Mouse (Mus musculus) embryonic facial prominence, embryonic 11.5 days (tissue): Measurements from ENCODE around the gene Hdac1. TPM values are rescaled to one million over a fixed set of nuclear protein-coding genes. Genes with fewer than 3 reads are reported as not detected.
A peak's percentile ranks its signal among the peaks of the same experiment; 100 is the strongest.

Source experiments
- ATAC-seq: fragments of 200-750 bp; cut with Nextera tagmentation; replicated peaks from 2 replicates; pipeline ENCODE4 v1.8.0; 2017; ENCODE audit warnings: low read depth; ENCODE audit not compliant: insufficient number of reproducible peaks, low FRiP score, low TSS enrichment
- DNase-seq: peaks from one replicate; pipeline ENCODE4 v3.0.0-alpha.2; 2015; ENCODE audit warnings: low spot score
- H3K27ac ChIP-seq: fragments of 300-500 bp; sonication (generic); replicated peaks from 2 replicates; pipeline ENCODE4 v1.5.1; 2014; ENCODE audit warnings: mild to moderate bottlenecking, low read depth, low read length, control low read depth
- H3K27me3 ChIP-seq: fragments of 300-500 bp; sonication (generic); 2 replicates; pipeline ENCODE4 v1.6.1; 2014; ENCODE audit warnings: mild to moderate bottlenecking, low read length, moderate library complexity, mixed read lengths; ENCODE audit not compliant: control insufficient read depth, insufficient read depth
- H3K36me3 ChIP-seq: fragments of 300-500 bp; sonication (generic); replicated peaks from 2 replicates; pipeline ENCODE4 v1.6.1; 2014; ENCODE audit warnings: low read depth, mild to moderate bottlenecking, low read length, moderate library complexity, mixed read lengths; ENCODE audit not compliant: control insufficient read depth, insufficient read depth
- H3K4me1 ChIP-seq: fragments of 300-500 bp; sonication (generic); 2 replicates; pipeline ENCODE4 v1.6.1; 2014; ENCODE audit warnings: low read length, mixed read lengths; ENCODE audit not compliant: control insufficient read depth, insufficient read depth
- H3K4me2 ChIP-seq: fragments of 300-500 bp; sonication (generic); 2 replicates; pipeline ENCODE4 v1.6.1; 2014; ENCODE audit warnings: low read depth, mild to moderate bottlenecking, control low read depth, low read length, moderate library complexity
- H3K4me3 ChIP-seq: fragments of 300-500 bp; sonication (generic); 2 replicates; pipeline ENCODE4 v1.5.1; 2014; ENCODE audit warnings: low read depth, low read length, control low read depth
- H3K9ac ChIP-seq: fragments of 300-500 bp; sonication (generic); replicated peaks from 2 replicates; pipeline ENCODE4 v1.6.1; 2014; ENCODE audit warnings: mild to moderate bottlenecking, control low read depth, low read length
- H3K9me3 ChIP-seq: fragments of 300-500 bp; sonication (generic); replicated peaks from 2 replicates; pipeline ENCODE4 v1.6.1; 2016; ENCODE audit warnings: mild to moderate bottlenecking, low read length, inconsistent platforms, mixed read lengths; ENCODE audit not compliant: control insufficient read depth
- WGBS: fragments of 180-500 bp; shearing (Covaris S2); extraction: QIAGEN DNeasy Blood & Tissue Kit; methylation state at CpG from one replicate; pipeline ENCODE4 v1.1.7; 2014; 5-methylcytosine and 5-hydroxymethylcytosine counted together
- polyA plus RNA-seq: library from polyadenylated mRNA; unstranded; fragments of >200 nt; fragmentation: Nextera tagmentation; extraction: Ambion mirVana; gene quantifications from 2 replicates; pipeline ENCODE4 v1.2.1, GENCODE M21; 2014

Gene Hdac1
- polyA plus RNA-seq, 1 experiment from 2014 or later: 271 TPM

DNA sequence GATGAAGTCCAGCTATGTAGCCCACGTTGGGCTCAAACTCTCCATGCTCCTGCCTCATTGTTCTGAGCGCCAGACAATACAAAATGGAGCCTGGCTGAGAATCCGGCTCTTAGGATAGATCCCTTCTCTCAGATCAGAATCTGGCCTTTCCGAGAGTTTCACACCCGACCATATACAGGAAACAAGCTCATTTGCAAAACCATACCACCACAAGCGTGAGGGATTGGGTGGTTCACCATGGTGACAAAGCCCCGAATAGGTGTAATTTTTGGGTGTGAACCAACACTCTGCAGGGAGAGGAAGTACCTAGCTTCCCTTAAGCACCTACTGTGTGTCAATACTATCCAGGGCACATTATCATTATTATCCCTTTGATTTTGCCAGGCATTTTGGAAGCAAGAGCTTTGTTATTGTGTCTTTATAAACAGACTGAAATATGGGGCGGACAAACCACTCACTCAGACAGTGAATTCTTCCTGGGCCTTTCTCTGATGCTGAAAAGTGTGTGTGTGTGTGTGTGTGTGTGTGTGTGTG, 29.1 kb upstream of the Hdac1 start:
- no peaks in the 10 kb centered on the region for H3K36me3 ChIP-seq
- no peak overlapping the region for H3K4me2 ChIP-seq
- no peaks in the 10 kb centered on the region for H3K27me3 ChIP-seq
- no peak overlapping the region for H3K27ac ChIP-seq
- H3K9ac ChIP-seq: no peak overlapping the region
- DNase-seq (no peak), ATAC-seq (no peak)
- H3K9me3 ChIP-seq: no peaks in the 10 kb centered on the region
- H3K4me1 ChIP-seq: no peaks in the 10 kb centered on the region
- H3K4me3 ChIP-seq: no peak overlapping the region
- 75% methylated on average over 8 of the region's 8 CpGs for WGBS

DNA sequence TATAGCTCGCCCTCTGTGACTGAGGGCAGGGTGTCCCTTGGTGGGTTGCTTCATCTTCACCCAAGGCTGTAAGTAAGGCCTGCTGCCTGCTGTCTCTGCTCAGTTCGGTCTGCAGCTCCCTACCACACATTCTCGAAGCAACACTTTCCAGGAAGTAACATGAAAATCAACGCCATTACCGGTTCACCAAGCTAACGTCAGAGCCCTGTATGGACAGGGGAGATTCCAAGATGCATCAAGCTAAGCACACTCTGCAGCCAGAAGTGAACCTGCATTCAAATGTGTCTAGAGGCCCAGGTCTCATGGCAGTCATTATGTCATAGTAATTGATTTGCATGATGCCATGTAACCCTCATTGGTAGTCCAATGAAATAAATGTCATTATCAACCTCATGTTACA, 27.5 kb upstream of the Hdac1 start:
- no peak overlapping the region for H3K4me3 ChIP-seq
- DNase-seq: no peak
- no peaks in the 10 kb centered on the region for H3K36me3 ChIP-seq
- no peaks in the 10 kb centered on the region for H3K4me1 ChIP-seq
- no peak overlapping the region for H3K9ac ChIP-seq
- H3K27me3 ChIP-seq: no peaks in the 10 kb centered on the region
- ATAC-seq: no peak
- H3K4me2 ChIP-seq: no peak overlapping the region
- 89% methylated on average over 6 of the region's 6 CpGs for WGBS
- no peaks in the 10 kb centered on the region for H3K9me3 ChIP-seq
- no peak overlapping the region for H3K27ac ChIP-seq

GRCm38 (mm10) chr4:129568366-129568765, 25.9 kb upstream of the Hdac1 start:
- Histone ChIP-seq H3K4me3 (no peak overlapping the region), H3K27me3 (no peaks in the 10 kb centered on the region), H3K4me1 (no peaks in the 10 kb centered on the region), H3K27ac (no peak overlapping the region), H3K9ac (no peak overlapping the region), H3K36me3 (no peaks in the 10 kb centered on the region), H3K9me3 (no peaks in the 10 kb centered on the region), H3K4me2 (no peak overlapping the region)
- no peak for DNase-seq
- WGBS: 92% methylated on average over 7 of the region's 7 CpGs
- ATAC-seq: no peak

- no peak for DNase-seq
- 82% methylated on average over 6 of the region's 6 CpGs for WGBS
- Histone ChIP-seq H3K4me1 (no peaks in the 10 kb centered on the region), H3K4me3 (no peak overlapping the region), H3K36me3 (no peaks in the 10 kb centered on the region), H3K4me2 (no peak overlapping the region), H3K9me3 (no peaks in the 10 kb centered on the region), H3K27me3 (no peaks in the 10 kb centered on the region), H3K27ac (no peak overlapping the region), H3K9ac (no peak overlapping the region)
- ATAC-seq: no peak
Measured at GRCm38 (mm10) chr4:129565139-129565538, 22.6 kb upstream of the Hdac1 start.

DNA sequence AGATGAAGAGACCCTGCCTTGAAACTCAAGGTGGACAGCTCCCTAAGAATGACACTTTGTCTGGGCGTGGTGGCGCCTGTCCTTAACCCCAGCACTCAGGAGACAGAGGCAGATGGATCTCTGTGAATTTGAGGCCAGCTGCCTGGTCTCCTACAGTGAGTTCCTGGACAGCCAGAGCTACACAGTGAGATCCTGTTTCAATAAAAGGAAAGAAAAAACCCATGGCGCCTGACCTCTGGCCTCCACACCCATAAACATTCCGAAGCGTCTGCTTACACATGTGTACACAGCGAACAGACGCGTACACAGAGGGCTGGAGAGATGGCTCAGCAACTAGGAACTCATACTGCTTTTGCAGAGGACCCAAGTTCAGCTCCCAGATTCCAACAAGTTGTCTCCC, 21.2 kb upstream of the Hdac1 start:
- H3K36me3 ChIP-seq: no peaks in the 10 kb centered on the region
- H3K27ac ChIP-seq: no peak overlapping the region
- H3K4me1 ChIP-seq: no peaks in the 10 kb centered on the region
- no peaks in the 10 kb centered on the region for H3K9me3 ChIP-seq
- no peak overlapping the region for H3K4me2 ChIP-seq
- DNase-seq: peak; percentile 55
- 36% methylated on average over 8 of the region's 8 CpGs for WGBS
- no peak overlapping the region for H3K4me3 ChIP-seq
- H3K27me3 ChIP-seq: no peaks in the 10 kb centered on the region
- no peak overlapping the region for H3K9ac ChIP-seq
- no peak for ATAC-seq

DNA sequence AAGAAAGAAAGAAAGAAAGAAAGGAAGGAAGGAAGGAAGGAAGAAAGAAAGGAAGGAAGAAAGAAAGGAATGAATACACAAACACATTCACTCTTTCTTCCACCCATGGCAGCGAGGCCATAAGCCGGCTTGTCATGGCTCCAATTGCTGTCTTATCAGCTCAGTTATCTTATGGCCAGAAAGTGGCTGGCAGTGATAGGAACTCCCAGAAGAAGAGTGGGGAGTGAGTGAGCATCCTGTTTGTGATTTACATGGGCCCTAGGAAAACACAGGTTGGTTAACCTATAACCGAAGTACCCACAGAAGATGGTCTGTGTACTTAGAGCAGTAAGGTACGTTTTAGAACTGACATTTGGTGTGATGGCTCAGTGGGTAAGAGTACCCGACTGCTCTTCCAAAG, 18.7 kb upstream of the Hdac1 start:
- H3K36me3 ChIP-seq: no peaks in the 10 kb centered on the region
- H3K4me3 ChIP-seq: no peak overlapping the region
- DNase-seq (no peak), ATAC-seq (no peak)
- no peaks in the 10 kb centered on the region for H3K9me3 ChIP-seq
- H3K4me1 ChIP-seq: no peaks in the 10 kb centered on the region
- H3K27me3 ChIP-seq: no peaks in the 10 kb centered on the region
- H3K9ac ChIP-seq: no peak overlapping the region
- WGBS: 91% methylated on average over 5 of the region's 5 CpGs
- no peak overlapping the region for H3K27ac ChIP-seq
- no peak overlapping the region for H3K4me2 ChIP-seq

DNA sequence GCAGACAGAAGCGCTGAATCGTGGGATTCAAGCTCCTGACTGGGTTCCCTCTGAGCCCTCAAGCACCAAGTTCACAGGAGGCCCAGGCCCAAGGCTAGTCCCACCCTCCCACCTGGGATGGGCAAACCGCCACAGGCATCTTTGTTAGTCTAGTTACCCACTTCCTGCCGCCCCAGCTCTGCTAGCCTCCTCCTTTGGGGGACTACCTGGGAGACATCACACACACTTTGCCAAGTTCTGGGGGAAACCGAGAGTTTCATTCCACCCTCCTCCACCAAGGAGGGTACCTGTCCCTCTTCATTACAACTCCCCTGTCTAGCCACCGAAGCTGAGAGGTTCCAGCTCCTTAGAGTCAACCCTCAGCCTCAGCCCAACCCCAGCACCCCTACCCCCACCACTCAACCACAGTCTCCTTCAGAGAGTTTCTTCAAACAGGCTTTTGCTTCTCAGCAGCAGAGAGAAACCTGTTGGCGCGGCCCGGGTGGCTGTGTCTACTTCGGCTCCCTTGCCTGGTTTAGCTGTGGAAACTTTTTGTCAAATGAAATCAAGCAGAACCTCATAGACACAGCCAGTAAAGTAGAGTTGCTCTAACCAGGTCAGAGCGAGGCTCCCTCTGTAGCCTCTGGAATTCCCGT, 15.9 kb upstream of the Hdac1 start:
- no peak overlapping the region for H3K9ac ChIP-seq
- H3K4me1 ChIP-seq: no peaks in the 10 kb centered on the region
- no peak overlapping the region for H3K27ac ChIP-seq
- DNase-seq (no peak), ATAC-seq (no peak)
- no peak overlapping the region for H3K4me2 ChIP-seq
- WGBS: 83% methylated on average over 12 of the region's 12 CpGs
- no peaks in the 10 kb centered on the region for H3K27me3 ChIP-seq
- no peak overlapping the region for H3K4me3 ChIP-seq
- no peaks in the 10 kb centered on the region for H3K36me3 ChIP-seq
- H3K9me3 ChIP-seq: no peaks in the 10 kb centered on the region

- DNase-seq: no peak
- ATAC-seq: no peak
- no peaks in the 10 kb centered on the region for H3K4me1 ChIP-seq
- no peaks in the 10 kb centered on the region for H3K27me3 ChIP-seq
- no peak overlapping the region for H3K27ac ChIP-seq
- no peaks in the 10 kb centered on the region for H3K36me3 ChIP-seq
- 61% methylated on average over 9 of the region's 9 CpGs for WGBS
- no peaks in the 10 kb centered on the region for H3K9me3 ChIP-seq
- H3K4me2 ChIP-seq: no peak overlapping the region; the same call in 1 of the 2 replicates
- peak overlapping the region; percentile 33; the same call in 1 of the 2 replicates for H3K9ac ChIP-seq
- no peak overlapping the region for H3K4me3 ChIP-seq
Measured at GRCm38 (mm10) chr4:129557256-129557808, 14.8 kb upstream of the Hdac1 start.
